36 mouse cellular contexts compared by ENCODE assay signal in genomic region chr11:81998646-81999045, GRCm38 (mm10). TPM values are rescaled to one million over a fixed set of nuclear protein-coding genes. Genes with fewer than 3 reads are reported as not detected.
"Had no signal": no experiment of that assay in that cellular context is flagged by ENCODE, and none has a peak within 500 bp of the region (broad histone marks: within the 10 kb centered on the region; RNA-seq: fewer than 3 reads in every experiment).

No protein-coding gene starts in this region.

- H3K27ac ChIP-seq: embryonic facial prominence, embryonic 10.5 days; embryonic facial prominence, embryonic 12.5 days; embryonic facial prominence, embryonic 13.5 days; embryonic facial prominence, embryonic 15.5 days; forebrain, embryonic 12.5 days; forebrain, embryonic 13.5 days; forebrain, embryonic 15.5 days; gastrocnemius, adult 2 months; heart, adult 2 months; heart, embryonic 10.5 days had no signal

- DNase-seq: cerebellum, adult 9-11 months; cerebellum, postnatal 14 days; cerebellum, postnatal 25 days; cerebellum, postnatal 36 days; embryo, embryonic 11 days; forebrain, postnatal 0 days; gastrocnemius, adult 2 months; gastrocnemius, postnatal 10 days; gastrocnemius, postnatal 14 days; gastrocnemius, postnatal 25 days; gastrocnemius, postnatal 36 days; heart, adult 18-20 months; heart, adult 2 months had no signal

- H3K4me3 ChIP-seq: embryonic facial prominence, embryonic 10.5 days; embryonic facial prominence, embryonic 12.5 days; embryonic facial prominence, embryonic 13.5 days; embryonic facial prominence, embryonic 15.5 days; erythroblast, embryonic 14.5 days; forebrain, embryonic 12.5 days; forebrain, embryonic 13.5 days; forebrain, embryonic 15.5 days; gastrocnemius, adult 2 months; heart, adult 2 months; heart, embryonic 10.5 days had no signal

- H3K27me3 ChIP-seq: embryonic facial prominence, embryonic 12.5 days; forebrain, embryonic 13.5 days; forebrain, embryonic 15.5 days had no signal

- H3K9me3 ChIP-seq: embryonic facial prominence, embryonic 10.5 days; embryonic facial prominence, embryonic 12.5 days; embryonic facial prominence, embryonic 13.5 days; embryonic facial prominence, embryonic 15.5 days; forebrain, embryonic 12.5 days; forebrain, embryonic 13.5 days; forebrain, embryonic 15.5 days; heart, embryonic 10.5 days had no signal

- H3K36me3 ChIP-seq: embryonic facial prominence, embryonic 10.5 days; embryonic facial prominence, embryonic 12.5 days; embryonic facial prominence, embryonic 13.5 days; embryonic facial prominence, embryonic 15.5 days; forebrain, embryonic 12.5 days; forebrain, embryonic 15.5 days; heart, embryonic 10.5 days had no signal

- ATAC-seq: forebrain, embryonic 13.5 days; forebrain, embryonic 14.5 days; forebrain, embryonic 15.5 days; forebrain, embryonic 16.5 days; forebrain, postnatal 0 days had no signal

- H3K4me1 ChIP-seq: embryonic facial prominence, embryonic 15.5 days; forebrain, embryonic 12.5 days; forebrain, embryonic 13.5 days; forebrain, embryonic 15.5 days; heart, embryonic 10.5 days had no signal

- H3K4me2 ChIP-seq: embryonic facial prominence, embryonic 12.5 days; embryonic facial prominence, embryonic 13.5 days; embryonic facial prominence, embryonic 15.5 days; forebrain, embryonic 12.5 days; forebrain, embryonic 13.5 days; forebrain, embryonic 15.5 days had no signal

- H3K9ac ChIP-seq: embryonic facial prominence, embryonic 12.5 days; embryonic facial prominence, embryonic 13.5 days; embryonic facial prominence, embryonic 15.5 days; forebrain, embryonic 12.5 days; forebrain, embryonic 13.5 days; forebrain, embryonic 15.5 days; forebrain, postnatal 0 days had no signal

RNA-seq across cellular contexts. Expression of gene Asic2, which starts 30.4 kb away (rescaled TPM):
- total RNA-seq: common myeloid progenitor, adult 5-6 weeks; gastrocnemius, postnatal 25 days; granulocyte monocyte progenitor cell, adult 5-6 weeks; heart, adult 18-20 months; heart, adult 2 months had no signal
- polyA plus RNA-seq: erythroblast, embryonic 14.5 days; heart, adult 2 months had no signal

RNA-seq across cellular contexts. Expression of gene Ccl2, which starts 36.7 kb away (rescaled TPM):
- total RNA-seq: gastrocnemius, postnatal 36 days had no signal
- polyA plus RNA-seq: erythroblast, embryonic 14.5 days had no signal

RNA-seq across cellular contexts. Expression of gene Gm17268, which starts 39.7 kb away (rescaled TPM):
- total RNA-seq: common myeloid progenitor, adult 5-6 weeks; forebrain, postnatal 0 days; gastrocnemius, adult 18-20 months; gastrocnemius, adult 2 months; gastrocnemius, adult 8-10 months; gastrocnemius, postnatal 10 days; gastrocnemius, postnatal 14 days; gastrocnemius, postnatal 25 days; gastrocnemius, postnatal 36 days; gastrocnemius, postnatal 4 days; granulocyte monocyte progenitor cell, adult 5-6 weeks; heart, adult 18-20 months; heart, adult 2 months; heart, adult 8-10 months had no signal
- polyA plus RNA-seq: cortical plate, adult 2 months; embryonic facial prominence, embryonic 10.5 days; embryonic facial prominence, embryonic 11.5 days; embryonic facial prominence, embryonic 12.5 days; embryonic facial prominence, embryonic 13.5 days; embryonic facial prominence, embryonic 14.5 days; embryonic facial prominence, embryonic 15.5 days; erythroblast, embryonic 14.5 days; forebrain, embryonic 11.5 days; forebrain, embryonic 12.5 days; forebrain, embryonic 13.5 days; forebrain, embryonic 14.5 days; forebrain, embryonic 15.5 days; forebrain, embryonic 16.5 days; forebrain, postnatal 0 days; frontal cortex, adult 2 months; gonadal fat pad, adult 2 months; heart, adult 2 months; heart, embryonic 10.5 days had no signal

RNA-seq across cellular contexts. Expression of gene Ccl7, which starts 46.9 kb away (rescaled TPM):
- total RNA-seq: common myeloid progenitor, adult 5-6 weeks; forebrain, postnatal 0 days; gastrocnemius, adult 2 months; gastrocnemius, postnatal 36 days; granulocyte monocyte progenitor cell, adult 5-6 weeks had no signal
- polyA plus RNA-seq: embryonic facial prominence, embryonic 10.5 days; embryonic facial prominence, embryonic 11.5 days; erythroblast, embryonic 14.5 days; forebrain, embryonic 13.5 days had no signal

RNA-seq across cellular contexts. Expression of gene Ccl11, which starts 59.0 kb away (rescaled TPM):
- total RNA-seq: common myeloid progenitor, adult 5-6 weeks; forebrain, postnatal 0 days; granulocyte monocyte progenitor cell, adult 5-6 weeks had no signal
- polyA plus RNA-seq: cortical plate, adult 2 months; embryonic facial prominence, embryonic 10.5 days; embryonic facial prominence, embryonic 11.5 days; erythroblast, embryonic 14.5 days; forebrain, embryonic 11.5 days; forebrain, embryonic 12.5 days; forebrain, embryonic 13.5 days; forebrain, embryonic 14.5 days; forebrain, embryonic 15.5 days; forebrain, embryonic 16.5 days; heart, embryonic 10.5 days had no signal
